Mouse (Mus musculus) olfactory bulb, adult 2 months (tissue): ENCODE results near the gene Abhd16a.

Source experiments
- CTCF ChIP-seq: fragments of 200-500 bp; IDR thresholded peaks from 2 replicates; pipeline ENCODE4 v1.5.1; 2012; ENCODE audit warnings: low read depth, mild to moderate bottlenecking, low read length, moderate library complexity; ENCODE audit not compliant: insufficient read depth
- POLR2A ChIP-seq: fragments of 200-500 bp; IDR thresholded peaks from 2 replicates; pipeline ENCODE4 v1.6.1; 2012; ENCODE audit warnings: mild to moderate bottlenecking, low read depth, low read length, moderate library complexity; ENCODE audit not compliant: insufficient read depth

DNA sequence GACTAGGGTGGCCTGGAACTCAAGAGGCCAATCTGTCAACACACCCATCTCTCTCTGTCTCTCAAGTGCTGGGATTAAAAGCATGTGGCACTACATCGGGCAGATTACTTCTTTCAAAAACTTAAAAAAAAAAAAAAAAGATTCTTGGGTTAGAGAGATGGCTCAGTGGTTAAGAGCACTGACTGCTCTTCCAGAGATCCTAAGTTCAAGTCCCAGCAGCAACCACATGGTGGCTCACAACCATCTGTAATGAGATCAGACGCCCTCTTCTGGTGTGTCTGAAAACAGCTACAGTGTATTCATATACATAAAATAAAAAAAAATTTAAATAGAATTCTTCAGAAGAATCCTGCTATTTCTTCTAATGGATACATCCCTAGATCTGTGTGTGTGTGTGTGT is 912 bp upstream of the Abhd16a start:
- TF ChIP-seq POLR2A (no peak), CTCF (no peak)
